Mouse (Mus musculus) kidney, postnatal 14 days (tissue): ENCODE results near the gene Thrsp.

Source experiments
- DNase-seq: peaks from one replicate; pipeline ENCODE4 v3.0.0; 2022; ENCODE audit warnings: mixed read lengths

The Thrsp gene

DNA sequence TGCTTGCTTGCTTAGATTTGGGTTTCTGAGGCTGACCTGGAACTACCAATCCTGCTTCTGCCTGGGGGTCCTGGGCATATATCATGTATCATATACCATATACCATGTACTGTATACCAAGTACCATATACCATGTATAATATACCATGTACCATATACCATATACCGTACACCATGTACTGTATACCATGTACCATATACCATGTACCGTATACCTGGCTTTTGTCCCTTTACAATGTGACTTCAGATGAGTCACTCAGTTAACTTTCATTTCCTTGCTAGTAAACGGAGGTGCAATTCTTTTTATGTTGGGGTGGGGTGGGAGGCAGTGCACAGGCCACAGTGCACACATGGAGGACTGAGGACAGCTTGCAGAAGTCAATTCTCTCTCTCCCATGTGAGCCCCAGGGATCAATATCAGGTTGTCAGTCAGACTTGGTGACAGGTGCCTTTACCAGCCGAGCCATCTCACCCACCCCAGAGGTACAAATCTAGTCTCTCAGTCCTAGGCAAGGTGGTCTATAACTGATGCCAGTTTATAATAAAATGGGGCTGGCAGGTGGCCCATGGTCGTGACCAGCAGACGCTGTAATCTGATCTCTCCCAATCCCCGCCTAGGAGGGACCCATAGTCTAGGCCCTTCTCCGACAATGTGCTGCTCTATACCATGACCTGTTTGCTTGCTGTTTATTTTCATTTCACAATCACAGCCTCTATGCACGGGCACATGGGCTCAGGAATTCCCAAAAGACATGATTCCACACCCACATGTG lies 2.4 kb downstream of the Thrsp start:
- DNase-seq = no peak

DNA sequence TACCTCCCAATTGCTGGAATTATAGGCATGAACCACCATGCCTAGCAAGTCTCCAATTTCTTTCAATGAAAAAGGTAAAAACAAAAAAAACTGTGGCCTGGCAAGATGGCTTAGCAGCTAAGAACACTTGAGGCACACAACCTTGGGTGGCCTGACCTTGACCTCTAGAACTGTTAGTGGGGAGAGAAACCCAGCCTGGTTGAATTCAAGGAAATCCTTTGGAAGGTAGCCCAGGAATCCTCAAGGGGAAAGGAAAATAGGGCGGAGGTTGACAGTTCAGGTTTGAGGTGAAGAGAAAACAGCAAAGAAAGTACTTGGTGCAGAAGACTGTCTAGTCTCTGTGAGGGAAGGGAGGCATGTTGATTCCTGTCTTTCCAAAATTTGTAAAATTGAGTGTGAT lies 3.1 kb downstream of the Thrsp start:
- peak; percentile 72 for DNase-seq

DNA sequence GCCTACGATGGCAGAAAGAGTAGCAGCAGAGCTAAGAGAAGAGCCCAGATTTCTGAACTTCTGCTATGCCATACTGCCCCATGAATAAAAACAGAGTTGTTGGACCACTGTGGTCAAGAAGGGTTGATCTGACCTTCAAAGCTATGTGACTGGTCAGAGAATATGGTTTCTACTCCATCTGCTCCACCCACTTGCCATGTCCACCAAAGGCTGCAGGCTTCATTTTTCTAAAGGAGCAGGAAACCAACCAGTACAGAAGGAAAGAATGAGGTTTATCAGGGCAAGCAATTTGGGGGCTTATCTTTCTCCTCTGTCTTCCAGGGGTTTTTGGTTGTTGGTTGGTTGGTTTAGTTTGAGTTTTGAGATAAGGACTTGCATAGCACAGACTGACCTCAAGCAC lies 3.5 kb downstream of the Thrsp start:
- DNase-seq = no peak

DNA sequence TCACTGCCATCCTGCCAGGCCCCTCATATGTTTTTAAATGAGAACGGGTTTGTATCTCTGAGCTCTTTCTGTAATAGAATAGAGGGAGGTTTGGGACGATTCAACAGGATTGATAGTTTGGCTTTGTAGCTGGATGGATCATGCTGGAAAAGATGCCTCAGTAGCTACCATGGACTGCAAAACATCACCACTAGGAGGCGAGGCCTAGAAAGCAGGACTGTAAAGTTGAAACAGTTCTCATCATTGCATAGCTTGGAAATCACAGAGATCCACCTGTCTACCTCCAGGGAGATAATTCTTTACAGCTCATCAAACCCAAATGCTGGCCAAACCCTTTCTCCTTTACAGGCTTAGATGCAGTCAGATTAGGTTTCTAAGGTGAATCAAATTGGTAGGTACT lies 6.0 kb downstream of the Thrsp start:
- no peak for DNase-seq

DNA sequence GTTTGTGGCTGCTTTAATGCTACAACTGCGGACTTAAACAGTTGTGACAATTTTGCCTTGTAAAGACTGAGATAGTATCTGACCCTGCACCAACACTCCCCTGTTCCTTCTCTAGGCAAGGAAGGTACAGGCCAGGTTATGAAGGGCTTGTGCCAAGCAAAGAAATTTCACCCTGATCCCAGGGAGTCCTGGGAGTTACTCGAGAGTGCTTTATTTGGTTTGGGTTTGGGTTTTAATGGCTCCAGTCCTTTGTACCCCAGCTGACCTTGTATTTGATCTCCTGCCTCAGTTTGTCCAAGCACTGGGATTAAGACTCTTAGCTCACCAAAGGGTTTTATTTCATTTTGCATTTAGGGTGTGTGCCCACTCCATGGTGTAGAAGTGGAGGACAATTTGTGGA lies 6.4 kb downstream of the Thrsp start:
- DNase-seq = no peak

DNA sequence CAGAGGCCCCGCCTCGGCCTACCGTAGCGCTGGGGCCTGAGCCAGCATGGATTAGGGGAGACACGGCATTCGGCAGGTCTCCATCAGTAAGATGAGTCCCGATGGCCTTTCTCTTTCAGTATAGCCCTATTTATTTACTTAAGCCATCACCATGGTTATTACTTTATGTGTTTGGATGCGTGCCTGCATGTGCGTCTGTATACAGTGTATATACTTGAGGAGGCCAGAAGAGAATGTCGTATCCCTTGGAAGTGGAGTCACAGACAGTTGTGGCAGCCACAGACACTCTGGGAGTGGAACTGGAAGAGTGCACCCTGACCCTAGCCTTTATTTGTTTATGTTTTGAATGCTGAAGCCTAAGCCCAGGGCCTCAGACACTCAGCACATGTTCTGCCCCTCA lies 10.4 kb downstream of the Thrsp start:
- no peak for DNase-seq

DNA sequence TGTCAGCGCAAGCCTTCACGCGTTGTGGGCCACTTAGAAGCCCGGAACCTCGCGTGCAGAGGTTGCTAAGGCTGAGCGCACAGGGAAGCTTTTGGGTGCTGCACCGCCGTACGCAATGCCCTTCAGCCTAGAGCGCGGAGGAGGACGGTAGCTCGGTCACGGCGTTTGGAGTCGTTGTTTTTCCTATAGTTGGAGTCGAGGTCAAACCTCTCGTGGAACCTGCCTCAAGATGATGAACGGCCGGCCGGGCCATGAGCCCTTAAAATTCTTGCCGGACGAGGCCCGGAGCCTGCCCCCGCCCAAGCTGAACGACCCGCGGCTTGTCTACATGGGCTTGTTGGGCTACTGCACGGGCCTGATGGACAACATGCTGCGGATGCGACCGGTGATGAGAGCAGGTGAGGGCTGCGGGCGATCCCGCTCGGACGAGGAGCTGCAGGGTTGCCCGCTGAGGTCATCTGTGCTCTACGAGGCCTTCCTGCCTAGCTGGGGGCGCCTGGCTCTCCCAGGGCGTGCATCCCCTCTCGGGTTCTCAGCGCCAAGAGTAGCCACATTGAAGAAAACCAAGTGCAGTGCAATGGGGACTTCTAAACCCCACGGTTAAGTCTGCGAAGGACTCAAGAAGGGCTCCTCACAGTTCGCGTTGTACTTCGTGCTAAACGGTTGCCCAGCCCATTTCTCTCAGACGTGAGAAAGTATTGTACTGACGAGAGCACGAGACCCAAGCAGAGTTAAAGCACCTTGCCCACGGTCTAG lies 17.4 kb downstream of the Thrsp start, which contains the start of gene Ndufc2:
TSS of gene Ndufc2 (plus strand) at position 44 of the 756 bp plus-strand sequence.
- DNase-seq = peak; percentile 85

DNA sequence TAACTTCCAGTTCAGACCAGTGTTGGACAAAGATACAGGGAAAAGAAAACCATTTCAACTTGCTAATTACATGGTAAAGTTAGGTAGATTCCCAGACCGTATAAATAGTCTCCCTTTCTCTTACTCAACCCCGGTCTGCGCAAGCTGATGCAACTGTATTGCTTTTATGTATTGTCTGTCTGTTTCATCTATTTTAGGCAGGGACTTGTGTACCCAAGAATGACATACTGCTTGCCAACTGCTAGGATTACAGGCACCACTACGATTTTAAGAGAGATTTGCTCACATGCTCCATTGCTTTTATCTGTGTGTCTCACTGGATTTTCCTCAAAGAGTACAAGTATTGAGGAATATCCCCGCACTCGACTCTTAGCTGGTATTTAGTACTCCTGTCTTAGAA lies 18.6 kb downstream of the Thrsp start:
- no peak for DNase-seq

DNA sequence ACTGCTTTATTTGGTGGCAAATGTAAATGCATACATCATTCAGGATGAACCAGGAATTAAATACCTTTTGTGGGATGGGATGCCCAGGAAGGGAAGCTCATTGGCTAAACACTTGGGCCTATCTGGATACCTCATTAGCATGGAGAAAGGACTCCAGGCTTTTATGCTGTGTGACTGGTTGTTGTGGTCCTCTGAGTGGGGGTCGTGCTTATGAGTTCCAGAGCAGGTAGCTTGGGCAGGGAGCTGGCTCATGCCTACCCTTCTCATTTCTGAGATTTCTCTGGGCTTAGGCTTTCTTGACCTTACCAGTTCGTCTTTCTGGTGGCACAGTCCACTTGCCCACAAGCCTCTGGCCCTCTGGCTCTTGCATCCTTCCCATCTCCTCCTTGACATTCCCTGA lies 23.2 kb downstream of the Thrsp start:
- no peak for DNase-seq

DNA sequence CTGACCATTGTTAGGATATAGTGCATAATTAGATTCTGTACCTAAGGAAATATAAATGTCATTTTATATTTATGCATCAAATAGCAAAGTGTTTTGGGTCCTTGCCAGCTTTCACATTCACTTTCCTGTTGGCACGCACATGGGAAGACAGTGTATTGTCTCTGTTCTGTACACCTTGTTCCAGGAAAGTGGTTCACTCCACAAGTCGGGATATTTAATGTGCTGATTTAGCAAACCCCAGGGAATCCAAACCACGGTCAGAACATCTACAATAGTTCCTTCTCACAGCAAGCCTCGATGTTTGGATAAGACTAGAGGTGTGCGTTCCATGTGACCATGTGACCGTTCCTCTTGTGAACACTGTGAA lies 25.5 kb downstream of the Thrsp start:
- peak; percentile 59 for DNase-seq

DNA sequence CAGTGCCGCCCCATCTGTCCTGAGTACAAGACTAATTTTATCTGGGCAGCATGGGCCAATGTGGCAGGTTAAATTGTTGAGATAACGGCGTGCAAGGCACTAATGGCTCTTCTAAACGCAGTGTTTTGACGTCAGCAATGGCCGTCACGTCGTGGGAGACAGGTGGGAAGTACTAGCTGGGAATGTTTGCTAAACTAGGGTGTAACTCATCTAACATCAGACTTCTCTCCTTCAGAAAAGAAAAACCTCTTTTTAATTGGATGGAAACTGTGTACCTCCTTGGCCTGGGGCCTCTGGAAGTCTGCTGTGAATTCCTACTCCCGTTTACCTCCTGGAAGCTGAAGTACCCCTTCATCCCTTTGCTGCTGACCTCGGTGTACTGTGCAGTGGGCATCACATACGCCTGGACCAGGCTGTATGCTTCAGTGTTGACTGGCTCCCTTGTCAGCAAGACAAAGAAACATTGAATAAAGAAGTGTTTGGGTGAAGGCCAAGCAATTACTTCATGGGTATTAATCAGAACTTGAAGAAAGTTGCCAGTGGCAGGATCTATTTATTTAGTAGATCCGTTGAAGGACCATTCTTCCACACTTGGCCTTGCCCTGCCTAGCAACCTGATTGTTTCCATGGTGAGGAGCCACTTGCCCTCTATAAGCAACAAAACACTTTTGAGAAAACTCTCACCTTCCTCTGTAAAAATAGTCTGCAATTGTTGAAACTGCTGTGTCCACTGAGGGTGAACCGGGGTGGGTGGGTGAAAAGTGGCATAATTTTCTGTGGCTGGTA lies 26.0 kb downstream of the Thrsp start:
- peak; percentile 37 for DNase-seq

DNA sequence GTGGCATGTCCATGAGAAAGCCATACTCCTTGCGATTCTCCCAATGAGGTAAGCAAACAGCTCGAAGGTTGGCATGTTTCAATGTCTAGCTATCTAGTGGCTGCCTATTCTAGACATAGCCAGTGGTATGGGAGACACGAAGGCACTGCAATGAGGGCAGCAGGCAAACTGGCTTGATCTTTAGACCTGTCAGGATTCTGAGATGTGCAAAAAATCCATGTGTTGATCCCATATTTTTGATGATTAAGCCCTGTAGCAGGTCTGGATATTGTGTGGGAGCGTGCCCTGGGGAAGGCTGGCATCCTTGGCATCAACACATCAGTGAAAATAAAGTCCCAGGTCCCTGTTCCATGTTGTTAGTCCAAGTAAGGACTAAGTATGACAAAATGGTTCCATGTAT lies 29.0 kb downstream of the Thrsp start:
- DNase-seq = no peak

DNA sequence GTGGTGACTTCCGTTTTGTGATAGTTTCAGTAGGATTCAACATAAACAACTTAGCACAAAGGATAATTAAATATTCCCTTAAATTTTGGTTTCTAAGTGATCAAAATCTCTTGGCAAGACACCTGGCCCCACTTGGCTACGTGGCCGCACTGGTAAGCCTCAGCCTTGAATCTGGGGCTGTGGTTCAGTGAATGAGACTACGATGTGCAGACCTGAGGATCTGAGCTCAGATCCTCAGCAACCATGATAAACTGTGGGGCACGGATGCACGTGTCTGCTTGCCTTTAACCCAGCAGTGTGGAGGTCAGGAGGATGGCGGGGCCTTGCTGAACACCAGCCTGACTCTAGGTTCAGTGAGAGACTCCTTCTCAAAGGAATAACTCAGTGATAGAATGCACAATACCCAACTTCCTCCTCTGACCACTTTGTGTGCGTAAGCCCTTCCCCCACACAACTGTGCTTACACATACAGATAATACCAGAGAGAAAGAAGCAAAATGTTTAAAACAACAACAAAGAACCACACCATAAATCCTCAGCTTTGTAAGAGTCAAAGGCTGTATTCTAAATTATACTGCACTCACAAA lies 29.9 kb downstream of the Thrsp start:
- DNase-seq = no peak

DNA sequence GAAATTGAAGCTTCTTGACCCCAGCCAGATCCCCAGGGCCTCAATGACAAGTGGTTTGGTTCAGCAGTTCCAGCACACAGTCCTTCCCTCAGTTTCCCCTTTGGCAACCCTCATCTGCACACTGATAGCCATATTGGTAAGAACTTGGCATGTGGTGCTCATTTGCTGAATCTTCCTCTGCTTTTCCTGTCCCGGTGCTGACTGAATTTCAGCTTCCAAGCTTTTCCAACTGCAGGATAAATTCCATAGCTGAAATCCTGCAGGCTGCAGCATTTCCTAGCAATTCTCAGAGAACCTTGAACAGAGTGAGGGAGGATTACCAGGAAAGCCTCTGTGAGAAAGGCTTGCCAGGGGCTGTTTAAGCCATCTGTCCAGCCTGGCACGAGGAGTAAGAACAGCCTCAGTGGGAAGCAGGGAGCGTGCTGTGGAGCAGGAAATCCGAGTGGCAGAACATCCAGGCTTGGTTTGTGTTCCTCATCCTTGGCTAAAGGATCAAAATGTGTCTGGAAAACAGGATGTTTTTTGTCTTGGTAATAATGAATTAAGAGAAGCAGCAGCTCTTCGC lies 30.6 kb downstream of the Thrsp start:
- no peak for DNase-seq

DNA sequence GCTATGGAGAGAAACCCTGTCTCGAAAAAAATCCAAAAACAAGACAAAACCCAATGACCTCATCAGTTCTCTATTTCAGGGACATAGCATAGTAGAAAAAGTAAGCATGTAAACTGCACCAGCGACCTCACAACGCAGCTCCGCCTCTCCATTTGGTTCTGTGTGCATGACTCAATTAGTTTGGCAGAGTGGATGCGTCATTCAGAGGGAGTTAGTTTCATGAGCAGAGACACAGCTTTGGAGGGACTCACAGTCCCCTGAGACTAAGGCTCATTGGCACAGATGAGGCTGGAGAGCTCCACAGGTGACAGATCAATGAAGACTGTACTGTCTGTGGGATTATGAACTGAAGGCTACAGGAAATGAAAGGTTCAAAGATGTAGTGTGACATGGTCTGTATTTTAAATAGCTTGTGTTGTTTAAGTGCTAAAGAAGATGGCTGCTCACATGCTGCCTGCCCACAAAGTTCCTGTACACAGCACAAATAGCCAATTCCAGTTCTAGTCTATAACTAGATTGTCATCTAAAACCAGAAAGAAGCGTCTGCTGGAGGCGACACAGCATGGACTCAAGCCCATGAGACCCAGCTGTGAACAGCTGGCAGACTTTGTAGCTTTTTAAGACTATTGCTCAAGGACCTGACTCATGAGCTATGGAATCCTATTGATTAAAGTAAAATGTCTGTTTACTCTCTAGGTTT lies 31.3 kb downstream of the Thrsp start:
- DNase-seq = no peak

DNA sequence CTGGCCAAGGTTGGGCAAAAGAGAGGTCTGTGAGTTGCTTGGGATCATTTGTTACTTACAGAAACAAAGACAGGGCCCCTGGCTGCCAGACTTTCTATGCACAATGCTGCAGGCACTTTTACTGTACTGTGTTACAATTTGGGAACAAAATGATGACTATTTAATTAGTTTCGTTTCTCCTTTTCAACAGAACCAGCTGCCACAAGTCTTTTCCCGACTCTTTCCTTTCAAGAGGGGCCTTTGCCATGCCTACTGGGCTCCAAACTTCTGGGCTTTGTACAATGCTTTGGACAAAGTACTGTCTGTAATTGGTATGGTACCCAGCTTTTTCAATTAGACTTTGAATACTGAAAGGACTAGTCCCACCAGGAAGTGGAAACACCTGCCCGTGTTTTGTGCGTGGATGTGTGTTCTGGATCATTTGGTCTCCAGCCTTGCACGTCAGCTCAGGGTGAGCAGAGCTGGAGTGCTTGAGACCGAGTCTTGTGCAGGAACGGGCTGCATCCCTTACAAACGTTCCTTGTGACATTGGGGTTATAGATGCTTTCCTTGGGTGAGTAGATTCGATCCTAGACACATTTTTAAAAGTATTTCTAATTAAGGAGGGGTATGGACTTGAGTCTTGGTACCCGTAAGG lies 33.9 kb downstream of the Thrsp start:
- no peak for DNase-seq

DNA sequence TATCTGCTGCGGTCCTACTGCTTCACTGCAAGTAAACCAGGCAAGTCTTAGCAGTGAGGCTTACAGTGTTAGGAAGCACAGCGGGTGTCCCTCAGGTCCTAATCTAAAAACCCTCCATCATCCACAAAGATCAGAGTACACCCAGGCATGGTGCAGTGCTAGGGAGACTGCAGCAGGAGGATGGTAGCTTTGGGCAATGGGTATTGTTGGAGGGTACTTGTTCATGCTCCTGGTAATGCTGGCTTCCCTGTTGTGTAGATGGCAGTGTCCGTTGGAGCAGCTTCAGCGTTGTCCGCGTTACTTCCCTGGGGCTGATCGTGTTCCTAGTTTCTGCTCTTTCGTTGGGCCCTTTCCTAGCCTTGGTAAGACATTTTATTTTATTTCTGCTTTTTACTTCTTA lies 34.9 kb downstream of the Thrsp start:
- no peak for DNase-seq

DNA sequence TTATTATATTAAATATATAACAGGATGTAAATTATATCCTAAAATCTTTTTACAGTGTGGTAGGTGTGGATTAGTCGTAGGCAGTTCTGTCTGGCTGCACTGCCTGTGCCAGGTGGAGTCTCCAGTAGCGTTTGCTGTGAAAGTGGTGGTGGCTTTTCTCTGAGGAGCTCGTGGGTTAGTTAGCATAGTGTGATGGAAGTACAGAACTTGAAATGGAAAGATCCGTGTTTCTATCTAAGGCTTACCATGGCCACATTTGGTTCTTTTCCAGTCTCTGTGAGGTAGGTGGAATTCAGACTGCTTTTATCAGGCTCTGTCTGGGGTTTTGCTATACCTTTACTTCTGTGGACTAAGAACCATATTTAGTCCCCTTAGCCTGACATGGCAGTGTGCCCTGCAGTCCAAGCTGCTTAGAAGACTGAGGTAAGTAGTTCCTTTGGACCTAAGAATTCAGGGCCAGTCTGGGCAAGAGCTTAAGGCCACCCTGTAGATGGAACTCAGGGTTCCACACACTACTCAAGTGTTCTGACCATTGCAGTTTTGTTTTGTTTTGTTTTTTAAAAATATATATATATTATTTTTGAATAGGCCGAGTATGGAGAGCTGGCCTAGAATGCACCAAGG lies 36.9 kb downstream of the Thrsp start:
- DNase-seq = no peak

DNA sequence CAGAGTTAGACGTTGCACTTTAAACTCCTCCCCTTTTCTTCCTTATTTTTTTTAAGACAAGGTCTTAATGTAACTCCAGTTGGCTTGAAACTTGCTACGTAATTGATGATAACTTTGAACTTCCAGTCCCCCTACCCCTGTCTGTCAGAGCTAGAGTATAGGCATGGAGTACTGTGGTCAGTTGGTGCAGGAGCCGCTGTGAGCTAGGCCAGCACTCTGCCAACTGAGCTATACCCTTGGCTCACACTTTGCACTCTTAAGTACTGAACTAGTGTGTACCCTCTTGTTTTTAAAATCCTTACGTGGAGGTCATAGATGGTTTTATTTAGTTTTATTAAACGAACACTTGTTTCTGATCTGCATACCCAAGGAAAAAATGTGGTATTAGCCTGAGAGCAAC lies 38.2 kb downstream of the Thrsp start:
- no peak for DNase-seq

DNA sequence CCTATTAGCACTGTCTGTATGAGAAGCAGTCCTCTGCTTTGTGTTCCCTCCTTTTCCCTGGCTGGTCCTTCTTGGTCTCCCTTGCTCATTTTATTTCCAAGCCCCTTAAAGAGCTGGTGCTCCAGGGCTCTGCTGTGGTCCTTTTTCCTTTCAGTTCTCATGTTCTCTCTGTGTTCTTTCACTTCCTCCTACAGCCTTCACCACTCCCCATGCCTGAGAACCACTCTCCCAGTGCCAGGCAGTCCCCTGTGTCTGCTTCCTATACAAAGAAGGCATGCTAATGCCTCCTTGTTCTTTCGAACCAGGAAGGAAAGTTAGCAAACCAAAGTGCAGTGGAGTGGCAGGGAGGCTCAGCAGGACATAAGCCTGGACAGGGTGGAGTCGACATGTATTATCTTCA lies 41.6 kb downstream of the Thrsp start:
- no peak for DNase-seq

DNA sequence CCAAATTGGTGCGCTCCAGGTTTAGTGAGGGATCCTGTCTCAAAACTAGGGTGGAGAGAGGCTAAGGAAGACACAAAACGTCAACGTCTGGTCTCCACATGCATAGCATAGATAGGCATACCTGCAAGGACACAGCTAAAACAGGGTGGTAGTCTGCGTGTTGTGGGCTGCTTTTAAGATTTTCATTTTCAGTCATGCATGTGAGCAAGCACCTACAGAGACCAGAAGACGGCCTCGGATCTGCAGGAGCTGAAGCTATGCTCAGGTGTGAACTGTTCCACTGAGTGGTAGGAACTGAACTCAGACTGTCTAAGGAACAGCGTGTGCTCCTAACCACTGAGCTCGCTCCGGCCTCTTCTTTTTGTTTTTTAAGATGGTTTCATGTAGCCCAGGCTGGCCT lies 42.4 kb downstream of the Thrsp start:
- DNase-seq = no peak
